Comparison of ENCODE assay signal across 17 mouse cellular contexts in genomic region chr4:47814030-47814429, GRCm38 (mm10).
DNase-seq lines count a peak whose midpoint lies in the region; ATAC-seq and TF ChIP-seq lines count a peak whose summit lies in the region.
"Had no signal": no experiment of that assay in that cellular context is flagged by ENCODE, and none has a peak within 500 bp of the region (broad histone marks: within the 10 kb centered on the region; RNA-seq: fewer than 3 reads in every experiment).

No protein-coding gene starts in this region.

- H3K36me3 ChIP-seq in heart, embryonic 10.5 days, result no peaks in the 10 kb centered on the region
- H3K36me3 ChIP-seq in lung, embryonic 14.5 days (ENCODE audit: insufficient read depth), result no peaks in the 10 kb centered on the region
- no peaks in the 10 kb centered on the region for H3K36me3 ChIP-seq in thymus, adult 2 months (ENCODE audit: control insufficient read depth, insufficient read depth, low read length)
- H3K36me3 ChIP-seq: forebrain, embryonic 12.5 days; limb, embryonic 13.5 days; midbrain, embryonic 15.5 days had no signal

- no peaks in the 10 kb centered on the region for H3K27me3 ChIP-seq in heart, embryonic 10.5 days (ENCODE audit: insufficient read depth, poor library complexity, severe bottlenecking)
- H3K27me3 ChIP-seq in lung, embryonic 14.5 days (ENCODE audit: insufficient read depth, low read length), result no peaks in the 10 kb centered on the region
- H3K27me3 ChIP-seq in thymus, adult 2 months (ENCODE audit: control insufficient read depth, insufficient read depth, low read length), result no peaks in the 10 kb centered on the region
- H3K27me3 ChIP-seq: CH12.LX; forebrain, embryonic 12.5 days; limb, embryonic 13.5 days; midbrain, embryonic 15.5 days had no signal

- no peak for DNase-seq in frontal cortex, postnatal 14 days (ENCODE audit: low spot score in 2 of 2)
- peak; percentile 24 for DNase-seq in heart, postnatal 4 days
- DNase-seq in heart, embryonic 10.5 days (ENCODE audit: low spot score), result no peak
- DNase-seq in lung, embryonic 14.5 days, result peak; percentile 59
- no peak for DNase-seq in lung, postnatal 36 days
- peak; percentile 20 for DNase-seq in right cerebral cortex, postnatal 25 days
- DNase-seq in thymus, adult 2 months, result no peak
- DNase-seq: adrenal gland, postnatal 36 days; cerebellum, adult 9-11 months; embryo, embryonic 11 days; kidney, adult 8-10 months had no signal

- ATAC-seq in frontal cortex, adult (ENCODE audit: low TSS enrichment), result peak; percentile 76
- no peak for ATAC-seq in lung, embryonic 14.5 days (ENCODE audit: insufficient read depth)
- ATAC-seq: hindbrain, embryonic 16.5 days; midbrain, embryonic 15.5 days had no signal

- no peak overlapping the region for H3K9ac ChIP-seq in lung, embryonic 14.5 days
- H3K9ac ChIP-seq: forebrain, embryonic 12.5 days; limb, embryonic 13.5 days; midbrain, embryonic 15.5 days had no signal

- no peak for TF ChIP-seq POLR2A in thymus, adult 2 months (IDR thresholded peaks at IDR 0.05; ENCODE audit: control insufficient read depth, extremely low read depth, insufficient read depth, low read length, poor library complexity)

- H3K4me1 ChIP-seq in heart, embryonic 10.5 days, result peaks cover 5% of the 10 kb centered on the region
- no peaks in the 10 kb centered on the region for H3K4me1 ChIP-seq in lung, embryonic 14.5 days (ENCODE audit: insufficient read depth)
- no peaks in the 10 kb centered on the region for H3K4me1 ChIP-seq in thymus, adult 2 months (replicated peaks; ENCODE audit: control insufficient read depth, insufficient read depth, low read length)
- H3K4me1 ChIP-seq: forebrain, embryonic 12.5 days; limb, embryonic 13.5 days; midbrain, embryonic 15.5 days had no signal

- 59% methylated on average over 7 of the region's 7 CpGs for WGBS in heart, embryonic 10.5 days
- WGBS in lung, embryonic 14.5 days, result 36% methylated on average over 7 of the region's 7 CpGs
- 93% methylated on average over 7 of the region's 7 CpGs for WGBS in thymus, adult 2 months

- H3K27ac ChIP-seq in heart, embryonic 10.5 days, result no peak overlapping the region
- H3K27ac ChIP-seq in lung, embryonic 14.5 days (ENCODE audit: low read depth), result no peak overlapping the region
- no peak overlapping the region for H3K27ac ChIP-seq in thymus, adult 2 months (ENCODE audit: control insufficient read depth, insufficient read depth, low read length)
- H3K27ac ChIP-seq: forebrain, embryonic 12.5 days; limb, embryonic 13.5 days; midbrain, embryonic 15.5 days had no signal

- H3K4me2 ChIP-seq in lung, embryonic 14.5 days, result no peak overlapping the region
- H3K4me2 ChIP-seq: forebrain, embryonic 12.5 days; limb, embryonic 13.5 days; midbrain, embryonic 15.5 days had no signal

- H3K4me3 ChIP-seq in heart, embryonic 10.5 days, result no peak overlapping the region
- no peak overlapping the region for H3K4me3 ChIP-seq in lung, embryonic 14.5 days (ENCODE audit: low read depth, low read length)
- no peak overlapping the region for H3K4me3 ChIP-seq in thymus, adult 2 months (ENCODE audit: control insufficient read depth, insufficient read depth, low read length)
- H3K4me3 ChIP-seq: forebrain, embryonic 12.5 days; limb, embryonic 13.5 days; midbrain, embryonic 15.5 days had no signal

- no peak for TF ChIP-seq CTCF in lung, embryonic 14.5 days (IDR thresholded peaks at IDR 0.05; ENCODE audit: low read depth)
- TF ChIP-seq CTCF in thymus, adult 2 months (IDR thresholded peaks at IDR 0.05; ENCODE audit: borderline replicate concordance, control insufficient read depth, extremely low read depth, insufficient read depth, low read length, poor library complexity), result no peak

- H3K9me3 ChIP-seq in heart, embryonic 10.5 days, result no peaks in the 10 kb centered on the region
- H3K9me3 ChIP-seq in lung, embryonic 14.5 days (ENCODE audit: low read depth, low read length), result no peaks in the 10 kb centered on the region
- H3K9me3 ChIP-seq: forebrain, embryonic 12.5 days; limb, embryonic 13.5 days; midbrain, embryonic 15.5 days had no signal

Comparison
In these comparisons a context has a peak if more than half of its experiments do, and no peak if none do; other contexts are left out.
1. DNase-seq: peak in heart, postnatal 4 days (single experiment), lung, embryonic 14.5 days (single experiment) and right cerebral cortex, postnatal 25 days (single experiment); none in frontal cortex, postnatal 14 days (0 of 2), heart, embryonic 10.5 days (single experiment), lung, postnatal 36 days (single experiment) and thymus, adult 2 months (single experiment).